Mouse (Mus musculus) mesoderm, embryonic 11.5 days (tissue): ENCODE data around the gene Pik3r4.

Experiments
- DNase-seq: peaks from one replicate; pipeline ENCODE4 v3.0.0-alpha.2; 2012; ENCODE audit warnings: low read depth, low spot score

Gene Pik3r4

GRCm38 (mm10) chr9:105696818-105697564 is 54.2 kb downstream of the Pik3r4 start:
- no peak for DNase-seq

- no peak for DNase-seq
Observed at GRCm38 (mm10) chr9:105697764-105698396, 55.1 kb downstream of the Pik3r4 start.

GRCm38 (mm10) chr9:105700702-105701101 is 57.9 kb downstream of the Pik3r4 start:
- no peak for DNase-seq

GRCm38 (mm10) chr9:105701966-105702365 is 59.2 kb downstream of the Pik3r4 start:
- DNase-seq, result peak; percentile 29

GRCm38 (mm10) chr9:105704226-105704932 is 61.6 kb downstream of the Pik3r4 start:
- DNase-seq, result no peak

GRCm38 (mm10) chr9:105705011-105705410 is 62.2 kb downstream of the Pik3r4 start:
- DNase-seq, result no peak

- no peak for DNase-seq
Observed at GRCm38 (mm10) chr9:105712049-105712448, 69.3 kb downstream of the Pik3r4 start.

GRCm38 (mm10) chr9:105719367-105719766 is 76.6 kb downstream of the Pik3r4 start:
- no peak for DNase-seq

- no peak for DNase-seq
Observed at GRCm38 (mm10) chr9:105719851-105720395, 77.1 kb downstream of the Pik3r4 start.

- DNase-seq, result no peak
Observed at GRCm38 (mm10) chr9:105720430-105720829, 77.7 kb downstream of the Pik3r4 start.

GRCm38 (mm10) chr9:105731976-105732375 is 89.2 kb downstream of the Pik3r4 start:
- DNase-seq, result no peak

GRCm38 (mm10) chr9:105734651-105735050 is 91.9 kb downstream of the Pik3r4 start:
- no peak for DNase-seq

GRCm38 (mm10) chr9:105735195-105735594 is 92.4 kb downstream of the Pik3r4 start:
- no peak for DNase-seq
